Mouse (Mus musculus) liver, postnatal 0 days (tissue): ENCODE results near the gene Mylk.

Experiments used
- CTCF ChIP-seq: sonication (generic); IDR thresholded peaks from 2 replicates; pipeline ENCODE4 v1.5.1; 2016; ENCODE audit warnings: antibody characterized with exemption, low read depth
- EP300 ChIP-seq: IDR thresholded peaks from 2 replicates; pipeline ENCODE4 v1.6.1; 2016; ENCODE audit warnings: antibody characterized with exemption, low read depth, mild to moderate bottlenecking

GRCm38 (mm10) chr16:34711481-34711880 lies 33.5 kb upstream of the Mylk start:
- peak; percentile 62 for TF ChIP-seq CTCF
- TF ChIP-seq EP300 = no peak
